Mouse (Mus musculus): ENCODE results near the gene Gm12845. TPM values are rescaled to one million over a fixed set of nuclear protein-coding genes. Genes with fewer than 3 reads are reported as not detected.

The Gm12845 gene
- not detected in 2 replicates for polyA plus RNA-seq (2015; fragmentation: Nextera tagmentation; extraction: Ambion mirVana)

- H3K36me3 ChIP-seq, result no peaks in the 10 kb centered on the region
- H3K9me3 ChIP-seq, result no peaks in the 10 kb centered on the region
- 88% methylated on average over 1 of the region's 1 CpGs for WGBS
- no peak within 1 kb of the TSS for H3K27ac ChIP-seq
- no peaks in the 10 kb centered on the region for H3K4me1 ChIP-seq (replicated peaks)
- ATAC-seq (ENCODE audit: low FRiP score), result no peak
- H3K4me3 ChIP-seq, result no peak within 1 kb of the TSS
- 0 out of 2 replicates have a peak, but pooled peaks cover 4% of the 10 kb centered on the region for H3K27me3 ChIP-seq
- H3K4me2 ChIP-seq, result no peak within 1 kb of the TSS
- H3K9ac ChIP-seq, result no peak within 1 kb of the TSS
Measured at GRCm38 (mm10) chr4:117724112-117724511, at the start of gene Gm12845. Gene Gm12845, plus strand, starts transcription at chr4:117724412.

GRCm38 (mm10) chr4:117676903-117677302 lies 47.3 kb upstream of the Gm12845 start:
- Histone ChIP-seq H3K9me3 (no peaks in the 10 kb centered on the region), H3K9ac (no peak overlapping the region), H3K27me3 (no peaks in the 10 kb centered on the region), H3K4me1 (replicated peaks) (peaks cover 25% of the 10 kb centered on the region), H3K4me3 (no peak overlapping the region), H3K4me2 (no peak overlapping the region), H3K27ac (no peak overlapping the region; the same call in 1 of the 2 replicates), H3K36me3 (peaks cover 71% of the 10 kb centered on the region)
- WGBS, result 9% methylated on average over 3 of the region's 3 CpGs
- 0 out of 2 replicates have a peak, but pooled peaks have one; percentile 21 for ATAC-seq (ENCODE audit: low FRiP score)

- WGBS, result 81% methylated on average over 6 of the region's 6 CpGs
- H3K27me3 ChIP-seq, result no peaks in the 10 kb centered on the region
- H3K4me1 ChIP-seq (replicated peaks), result peaks cover 18% of the 10 kb centered on the region
- peak overlapping the region; percentile 72 for H3K4me2 ChIP-seq
- H3K9me3 ChIP-seq, result no peaks in the 10 kb centered on the region
- H3K4me3 ChIP-seq, result peak overlapping the region; percentile 87
- H3K36me3 ChIP-seq, result peaks cover 40% of the 10 kb centered on the region
- H3K27ac ChIP-seq, result no peak overlapping the region
- H3K9ac ChIP-seq, result peak overlapping the region; percentile 88; the same call in 1 of the 2 replicates
- no peak for ATAC-seq (ENCODE audit: low FRiP score)
Measured at GRCm38 (mm10) chr4:117680963-117681362, 43.2 kb upstream of the Gm12845 start.

- under 1% methylated on average over 33 of the region's 33 CpGs for WGBS
- peak within 1 kb of the TSS; percentile 87 for H3K4me3 ChIP-seq
- peaks cover 32% of the 10 kb centered on the region for H3K36me3 ChIP-seq
- peak within 1 kb of the TSS; percentile 71 for H3K27ac ChIP-seq
- H3K9ac ChIP-seq, result peak within 1 kb of the TSS; percentile 88
- no peaks in the 10 kb centered on the region for H3K27me3 ChIP-seq
- peak within 1 kb of the TSS; percentile 72 for H3K4me2 ChIP-seq
- peaks cover 18% of the 10 kb centered on the region for H3K4me1 ChIP-seq (replicated peaks)
- H3K9me3 ChIP-seq, result no peaks in the 10 kb centered on the region
- peak; percentile 90 for ATAC-seq (ENCODE audit: low FRiP score)
Measured at GRCm38 (mm10) chr4:117681931-117682461, 42.2 kb upstream of the Gm12845 start, which contains the start of gene Dmap1. Gene Dmap1, minus strand, starts transcription at chr4:117682273.

- ATAC-seq (ENCODE audit: low FRiP score), result 0 out of 2 replicates have a peak, but pooled peaks have one; percentile 41
- no peaks in the 10 kb centered on the region for H3K9me3 ChIP-seq
- peaks cover 28% of the 10 kb centered on the region for H3K36me3 ChIP-seq
- H3K9ac ChIP-seq, result peak overlapping the region; percentile 88; the same call in 1 of the 2 replicates
- peaks cover 18% of the 10 kb centered on the region for H3K4me1 ChIP-seq (replicated peaks)
- H3K27ac ChIP-seq, result peak overlapping the region; percentile 71
- peak overlapping the region; percentile 72 for H3K4me2 ChIP-seq
- H3K4me3 ChIP-seq, result peak overlapping the region; percentile 87
- no peaks in the 10 kb centered on the region for H3K27me3 ChIP-seq
Measured at GRCm38 (mm10) chr4:117682463-117682862, 41.7 kb upstream of the Gm12845 start.

- H3K4me2 ChIP-seq, result peak overlapping the region; percentile 72
- WGBS, result 85% methylated on average over 6 of the region's 6 CpGs
Measured at GRCm38 (mm10) chr4:117683048-117683768, 41.0 kb upstream of the Gm12845 start.

GRCm38 (mm10) chr4:117686354-117686753 lies 37.9 kb upstream of the Gm12845 start:
- ATAC-seq (ENCODE audit: low FRiP score), result no peak
- H3K36me3 ChIP-seq, result no peaks in the 10 kb centered on the region
- 86% methylated on average over 4 of the region's 4 CpGs for WGBS
- H3K27me3 ChIP-seq, result 0 out of 2 replicates have a peak, but pooled peaks cover 3% of the 10 kb centered on the region
- H3K4me1 ChIP-seq (replicated peaks), result peaks cover 11% of the 10 kb centered on the region
- H3K4me2 ChIP-seq, result no peak overlapping the region
- H3K9ac ChIP-seq, result no peak overlapping the region
- H3K4me3 ChIP-seq, result no peak overlapping the region
- no peaks in the 10 kb centered on the region for H3K9me3 ChIP-seq
- H3K27ac ChIP-seq, result no peak overlapping the region

More at GRCm38 (mm10) chr4:117683048-117683768, 41.0 kb upstream of the Gm12845 start:
- no peak for ATAC-seq (ENCODE audit: low FRiP score)
- H3K27ac ChIP-seq, result no peak overlapping the region
- peaks cover 25% of the 10 kb centered on the region for H3K36me3 ChIP-seq
- H3K4me1 ChIP-seq (replicated peaks), result peaks cover 18% of the 10 kb centered on the region
- H3K9me3 ChIP-seq, result no peaks in the 10 kb centered on the region
- no peak overlapping the region for H3K9ac ChIP-seq
- H3K4me3 ChIP-seq, result no peak overlapping the region
- H3K27me3 ChIP-seq, result no peaks in the 10 kb centered on the region

- H3K27me3 ChIP-seq, result no peaks in the 10 kb centered on the region
- H3K4me2 ChIP-seq, result no peak overlapping the region
- no peak overlapping the region for H3K27ac ChIP-seq
- WGBS, result 6% methylated on average over 7 of the region's 7 CpGs
- H3K9ac ChIP-seq, result no peak overlapping the region
- H3K4me3 ChIP-seq, result no peak overlapping the region
- H3K36me3 ChIP-seq, result no peaks in the 10 kb centered on the region
- H3K4me1 ChIP-seq (replicated peaks), result no peaks in the 10 kb centered on the region
- no peaks in the 10 kb centered on the region for H3K9me3 ChIP-seq
- ATAC-seq (ENCODE audit: low FRiP score), result no peak
Measured at GRCm38 (mm10) chr4:117705361-117705760, 18.9 kb upstream of the Gm12845 start.

GRCm38 (mm10) chr4:117708780-117709550 lies 15.2 kb upstream of the Gm12845 start:
- no peak for ATAC-seq (ENCODE audit: low FRiP score)
- Histone ChIP-seq H3K4me1 (replicated peaks) (no peaks in the 10 kb centered on the region), H3K36me3 (no peaks in the 10 kb centered on the region), H3K27me3 (no peaks in the 10 kb centered on the region), H3K27ac (no peak overlapping the region), H3K9me3 (no peaks in the 10 kb centered on the region), H3K4me2 (no peak overlapping the region), H3K9ac (no peak overlapping the region), H3K4me3 (no peak overlapping the region)
- WGBS, result 82% methylated on average over 3 of the region's 3 CpGs

GRCm38 (mm10) chr4:117712314-117712713 lies 11.9 kb upstream of the Gm12845 start:
- ATAC-seq (ENCODE audit: low FRiP score), result no peak
- Histone ChIP-seq H3K4me3 (no peak overlapping the region), H3K36me3 (no peaks in the 10 kb centered on the region), H3K4me2 (no peak overlapping the region), H3K9ac (no peak overlapping the region), H3K27me3 (no peaks in the 10 kb centered on the region), H3K9me3 (no peaks in the 10 kb centered on the region), H3K27ac (no peak overlapping the region), H3K4me1 (replicated peaks) (no peaks in the 10 kb centered on the region)
- 85% methylated on average over 3 of the region's 3 CpGs for WGBS

- H3K4me3 ChIP-seq, result no peak overlapping the region
- ATAC-seq (ENCODE audit: low FRiP score), result no peak
- 87% methylated on average over 6 of the region's 6 CpGs for WGBS
Measured at GRCm38 (mm10) chr4:117713303-117714098, 10.7 kb upstream of the Gm12845 start.

More at GRCm38 (mm10) chr4:117713303-117714098, 10.7 kb upstream of the Gm12845 start:
- no peak overlapping the region for H3K9ac ChIP-seq
- no peak overlapping the region for H3K27ac ChIP-seq
- no peak overlapping the region for H3K4me2 ChIP-seq
- H3K27me3 ChIP-seq, result no peaks in the 10 kb centered on the region
- no peaks in the 10 kb centered on the region for H3K36me3 ChIP-seq
- H3K4me1 ChIP-seq (replicated peaks), result no peaks in the 10 kb centered on the region
- H3K9me3 ChIP-seq, result no peaks in the 10 kb centered on the region

Data from hindbrain, embryonic 13.5 days (tissue).